Mouse (Mus musculus) embryo, embryonic 10.5 days (tissue): ENCODE data around the gene Tfr2.

Experiments used
- DNase-seq: peaks from one replicate; pipeline ENCODE4 v3.0.0-alpha.2; 2015; ENCODE audit warnings: low spot score

Gene Tfr2

DNA sequence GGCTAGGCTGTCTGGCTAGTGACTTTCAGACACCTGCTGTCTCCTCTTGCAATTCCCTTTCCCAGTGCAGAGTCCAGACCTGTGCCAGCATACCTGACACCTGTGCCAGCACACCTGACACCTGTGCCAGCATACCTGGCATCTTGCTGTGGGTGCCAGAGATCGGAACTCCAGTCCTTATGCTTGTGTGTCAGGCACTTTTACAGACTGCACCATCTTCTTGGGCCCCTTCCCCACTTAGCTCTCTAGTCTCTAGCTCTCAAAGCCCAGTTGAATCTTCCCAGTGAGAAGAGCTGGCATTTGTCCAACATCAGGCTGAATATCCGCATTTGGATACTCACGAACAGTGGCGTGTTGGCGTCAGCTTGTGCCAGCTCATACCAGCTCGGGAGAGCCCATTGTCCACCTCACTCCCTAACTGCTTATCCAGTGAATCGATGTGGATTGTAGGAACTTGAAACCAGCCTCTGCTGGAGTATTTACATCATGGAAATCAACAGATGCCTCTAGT, 30.3 kb upstream of the Tfr2 start:
- no peak for DNase-seq

DNA sequence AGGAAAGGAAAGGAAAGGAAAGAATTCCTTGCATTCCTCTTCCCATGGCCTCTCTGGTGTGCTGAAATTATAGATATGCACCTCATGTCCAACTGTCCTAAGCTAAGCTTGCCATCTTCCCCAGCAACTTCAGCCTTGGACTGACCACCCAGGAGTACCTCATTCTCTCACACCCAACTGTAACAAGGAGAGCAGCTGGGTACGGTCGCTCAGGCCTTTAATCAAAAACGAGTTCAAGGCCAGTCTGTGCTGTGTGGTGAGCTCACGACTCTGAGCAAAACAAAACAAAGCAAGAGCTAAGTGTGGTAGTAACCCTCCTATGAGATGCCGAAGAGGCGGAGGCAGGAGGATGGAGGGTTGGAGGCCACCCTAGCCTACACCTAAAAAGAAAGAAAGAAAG, 28.6 kb upstream of the Tfr2 start:
- DNase-seq, result no peak

DNA sequence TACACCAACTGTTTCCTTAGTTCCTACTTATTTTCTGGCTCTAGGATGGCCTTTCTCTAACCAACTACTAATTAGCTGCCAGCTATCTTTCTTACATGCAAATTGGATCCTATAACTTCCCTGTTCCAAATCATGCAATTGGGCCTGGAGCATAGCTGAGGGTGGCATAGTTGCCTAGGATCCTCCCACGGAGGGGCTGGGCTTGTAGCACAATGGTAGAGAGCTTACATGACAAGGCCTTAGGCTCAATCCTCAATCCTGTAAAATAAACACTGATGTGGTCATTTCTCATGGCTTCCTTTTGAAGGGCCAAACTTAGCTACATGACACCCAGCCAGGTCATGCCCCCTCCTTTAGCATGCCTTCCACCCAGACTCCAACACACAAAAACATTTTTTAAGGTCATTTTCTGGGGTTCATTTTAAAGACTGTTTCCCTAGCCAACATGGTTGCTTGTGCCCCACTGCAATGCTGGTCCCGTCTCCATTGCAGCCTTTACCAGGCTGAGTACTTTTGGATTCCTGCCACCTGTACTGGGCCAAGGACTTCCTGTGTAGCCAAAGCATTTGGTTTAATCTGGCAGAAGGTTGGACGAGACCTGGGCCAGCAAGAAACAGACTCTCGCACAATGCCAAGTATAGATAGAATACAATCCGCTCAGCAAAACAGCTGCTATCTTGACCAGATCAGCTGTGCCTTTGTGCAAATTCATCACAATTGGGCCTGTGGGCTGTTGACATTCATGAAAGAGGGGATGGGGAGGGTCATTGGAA, 27.7 kb upstream of the Tfr2 start:
- DNase-seq, result no peak

DNA sequence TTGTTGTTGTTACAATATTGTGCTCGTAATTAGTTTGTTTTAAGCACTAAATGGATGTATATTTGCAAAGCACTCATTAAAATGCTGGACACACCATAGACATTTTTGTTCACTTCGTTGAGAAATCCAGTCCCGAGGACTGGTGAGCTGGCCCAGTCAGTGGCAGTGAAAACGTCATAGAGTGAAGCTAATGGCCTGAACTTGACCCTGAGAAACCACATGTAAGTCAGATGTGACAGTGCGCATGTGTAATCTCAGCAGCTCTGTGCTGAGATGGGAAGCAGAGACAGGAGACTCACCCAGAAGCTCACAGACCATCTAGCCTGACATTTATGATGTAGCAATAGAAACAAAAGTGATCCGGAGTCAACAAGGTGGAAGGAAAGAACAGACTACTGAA, 24.7 kb upstream of the Tfr2 start:
- DNase-seq, result no peak

DNA sequence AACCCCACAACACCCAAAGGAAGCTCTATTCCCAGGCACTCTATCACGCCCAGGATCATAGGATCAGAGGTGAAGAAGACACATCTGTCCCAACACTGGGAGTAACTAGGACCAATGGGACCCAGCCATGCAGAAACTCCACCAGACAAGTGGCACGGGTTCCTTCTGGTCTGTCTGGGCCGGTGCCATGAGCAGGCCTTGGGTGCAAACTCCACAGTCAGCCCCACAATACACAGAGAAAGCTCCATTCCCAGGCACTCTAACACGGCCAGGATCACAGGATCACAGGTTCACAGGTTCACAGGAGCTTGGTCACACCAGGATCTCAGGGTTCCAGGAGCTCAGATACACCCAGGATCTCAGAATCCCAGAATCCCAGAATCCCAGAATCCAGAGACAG, 24.0 kb upstream of the Tfr2 start:
- DNase-seq, result no peak

DNA sequence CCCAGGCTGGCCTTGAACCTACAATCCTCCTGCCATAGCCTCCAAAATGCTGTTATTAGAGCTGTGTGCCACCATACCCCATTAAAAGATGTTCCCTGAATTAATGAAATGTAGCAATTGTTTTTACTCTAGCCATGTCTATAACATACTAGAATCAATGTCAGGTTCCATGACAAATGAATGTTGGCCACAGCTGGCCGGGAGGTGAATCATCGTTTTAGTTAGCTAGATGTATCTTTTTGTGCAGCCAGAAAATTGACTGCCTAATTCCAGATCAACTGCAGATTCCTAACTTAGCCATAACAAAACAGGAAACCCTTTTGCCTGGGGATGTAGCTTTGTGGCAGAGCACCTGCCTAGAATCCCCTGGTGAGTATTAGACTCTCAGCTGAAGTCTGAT, 19.8 kb upstream of the Tfr2 start:
- DNase-seq, result no peak

DNA sequence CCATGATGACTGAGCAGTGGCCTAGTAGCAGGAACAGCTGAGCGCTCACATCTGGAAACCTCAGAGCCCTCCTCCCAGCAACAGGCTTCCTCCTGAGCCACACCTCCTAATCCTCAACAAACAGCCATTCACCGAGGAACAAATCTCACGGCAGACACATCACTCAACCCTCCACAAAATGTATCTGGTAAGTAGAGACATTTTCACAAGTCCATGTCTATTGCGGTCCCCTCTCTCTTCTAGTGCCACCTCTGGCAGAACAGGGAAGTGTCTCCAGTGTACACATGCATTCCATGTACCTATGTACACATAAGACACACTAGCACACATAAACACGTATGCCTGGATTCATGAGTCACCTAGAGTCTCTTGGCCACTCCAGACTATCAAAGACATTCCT, 18.5 kb upstream of the Tfr2 start:
- DNase-seq, result no peak

DNA sequence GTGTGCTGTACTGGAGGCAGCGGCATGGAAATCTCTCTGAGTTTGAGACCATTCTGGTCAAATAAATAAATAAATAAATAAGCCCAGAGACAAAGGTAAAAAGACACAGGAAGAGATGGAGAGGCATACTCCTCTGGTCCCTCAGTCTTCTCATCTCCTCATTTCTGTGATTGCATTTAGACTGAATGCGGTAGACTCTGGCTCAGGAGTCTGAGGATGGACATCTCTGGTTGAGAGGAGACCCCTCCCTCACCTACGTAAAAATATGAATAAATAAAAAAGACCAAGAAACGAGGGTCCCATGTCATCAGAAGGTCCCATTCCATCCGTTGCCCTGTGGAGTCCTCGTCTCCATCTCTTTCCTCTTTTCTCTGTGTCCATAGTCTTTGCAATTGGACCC, 16.6 kb upstream of the Tfr2 start:
- DNase-seq, result no peak

DNA sequence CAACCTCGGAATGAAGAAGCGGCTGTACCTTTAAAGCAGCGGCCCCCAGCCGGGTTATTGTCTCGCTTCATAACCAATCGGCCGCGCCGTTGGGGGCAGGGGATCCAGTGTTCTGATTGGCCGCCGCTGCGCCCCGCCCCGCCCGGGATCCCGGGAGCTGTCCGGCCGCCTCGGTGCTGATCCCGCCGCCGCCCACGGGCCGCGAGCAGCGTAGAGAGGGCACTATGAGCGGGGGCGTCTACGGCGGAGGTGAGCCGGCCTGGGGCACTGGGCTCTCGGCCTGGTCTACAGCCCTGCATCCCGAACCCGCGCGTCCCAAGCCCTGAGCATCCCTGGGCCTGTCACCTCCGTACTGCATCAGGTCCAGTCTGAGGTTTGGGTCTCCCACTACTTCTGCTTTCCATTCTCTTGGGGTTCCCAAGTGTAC, 16.2 kb upstream of the Tfr2 start, which contains the start of gene Actl6b:
Actl6b (plus strand) TSS at position 107 of the 427 bp plus-strand sequence.
- peak; percentile 87 for DNase-seq

DNA sequence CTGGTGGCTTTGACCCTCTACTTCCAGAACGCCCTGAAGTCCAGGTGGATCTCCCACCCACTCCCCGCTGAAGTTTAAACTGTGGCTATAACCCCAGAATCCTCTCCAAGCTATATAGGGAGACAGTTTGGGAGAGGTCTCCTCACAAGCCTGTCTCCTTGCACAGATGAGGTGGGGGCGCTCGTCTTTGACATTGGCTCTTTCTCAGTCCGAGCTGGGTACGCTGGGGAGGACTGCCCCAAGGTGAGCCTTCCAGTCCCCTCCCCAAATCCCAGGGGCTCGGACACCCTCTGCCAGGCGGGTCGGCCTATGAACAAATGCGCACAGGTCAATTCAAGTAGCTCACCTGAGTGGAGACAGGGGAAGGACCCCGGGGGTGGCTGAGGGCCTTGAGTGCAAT, 15.7 kb upstream of the Tfr2 start:
- DNase-seq, result no peak

DNA sequence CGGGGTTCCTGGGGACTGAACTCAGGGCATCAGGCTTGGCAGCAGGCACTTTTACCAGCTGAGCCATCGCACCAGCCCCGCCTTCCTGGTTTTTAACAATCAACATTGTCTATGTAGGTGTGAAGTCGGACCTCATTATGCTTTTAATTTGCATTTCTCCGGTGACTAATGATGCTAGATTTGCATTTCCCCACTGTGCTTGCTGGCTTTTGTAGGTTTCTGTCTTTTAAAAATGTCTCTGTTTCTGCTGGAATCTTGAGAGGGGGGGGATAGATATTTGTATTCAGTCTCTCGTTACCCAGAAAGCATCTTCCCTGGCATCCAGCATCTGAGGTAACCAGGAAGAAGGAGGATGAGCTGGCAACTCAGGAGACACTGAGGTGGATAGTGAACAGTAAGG, 8.1 kb upstream of the Tfr2 start:
- no peak for DNase-seq

DNA sequence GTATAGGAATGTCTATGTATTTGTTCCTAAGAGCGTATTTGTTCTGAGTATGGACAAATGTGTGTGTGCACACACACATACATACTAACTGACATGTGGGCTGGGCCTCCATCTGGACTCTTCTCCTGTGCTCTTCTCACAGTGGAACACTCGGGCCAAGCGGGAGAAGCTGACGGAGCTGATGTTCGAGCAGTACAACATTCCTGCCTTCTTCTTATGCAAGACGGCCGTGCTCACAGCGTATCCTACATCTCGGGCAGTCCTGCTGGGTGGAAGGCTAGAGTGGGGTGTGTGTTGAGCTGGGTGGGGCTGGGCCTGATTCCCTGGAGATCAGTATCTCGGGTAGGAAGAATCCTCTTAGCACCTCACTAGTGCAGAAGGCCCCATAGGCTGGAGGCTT, 6.7 kb upstream of the Tfr2 start:
- no peak for DNase-seq

DNA sequence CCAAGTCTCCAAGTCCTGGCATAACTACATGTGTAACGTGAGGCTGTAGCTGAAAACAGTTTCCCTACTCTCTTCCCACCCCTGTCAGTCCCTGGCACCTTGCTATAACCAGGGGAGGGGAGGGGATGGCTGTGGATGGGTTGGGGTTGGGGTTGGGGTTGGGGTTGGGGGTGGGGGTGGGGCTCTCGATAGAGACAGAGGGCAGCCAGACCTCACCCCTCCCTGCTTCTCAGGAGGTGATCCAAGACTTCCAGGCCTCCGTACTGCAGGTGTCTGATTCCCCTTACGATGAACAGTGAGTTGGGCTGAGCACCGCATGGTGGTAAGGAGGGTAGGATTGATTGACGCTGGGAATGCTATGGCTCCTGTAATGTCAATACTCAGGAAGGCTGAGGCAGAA, 3.9 kb upstream of the Tfr2 start:
- no peak for DNase-seq

DNA sequence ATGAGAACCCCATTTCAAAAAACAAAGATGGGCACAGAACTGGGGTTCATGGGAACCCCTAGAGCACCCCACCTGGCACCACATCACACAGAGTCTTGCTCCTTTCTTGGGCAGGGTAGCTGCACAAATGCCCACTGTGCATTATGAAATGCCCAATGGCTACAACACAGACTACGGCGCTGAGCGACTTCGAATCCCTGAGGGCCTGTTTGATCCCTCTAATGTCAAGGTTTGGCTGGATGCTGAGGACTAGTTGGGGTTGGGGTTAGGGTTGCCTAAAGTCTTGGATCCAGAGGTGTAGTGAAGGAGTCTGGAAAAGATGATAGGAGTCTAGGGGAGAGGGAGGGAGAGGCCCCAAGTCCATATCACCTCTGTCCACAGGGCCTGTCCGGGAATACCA, 3.2 kb upstream of the Tfr2 start:
- no peak for DNase-seq

DNA sequence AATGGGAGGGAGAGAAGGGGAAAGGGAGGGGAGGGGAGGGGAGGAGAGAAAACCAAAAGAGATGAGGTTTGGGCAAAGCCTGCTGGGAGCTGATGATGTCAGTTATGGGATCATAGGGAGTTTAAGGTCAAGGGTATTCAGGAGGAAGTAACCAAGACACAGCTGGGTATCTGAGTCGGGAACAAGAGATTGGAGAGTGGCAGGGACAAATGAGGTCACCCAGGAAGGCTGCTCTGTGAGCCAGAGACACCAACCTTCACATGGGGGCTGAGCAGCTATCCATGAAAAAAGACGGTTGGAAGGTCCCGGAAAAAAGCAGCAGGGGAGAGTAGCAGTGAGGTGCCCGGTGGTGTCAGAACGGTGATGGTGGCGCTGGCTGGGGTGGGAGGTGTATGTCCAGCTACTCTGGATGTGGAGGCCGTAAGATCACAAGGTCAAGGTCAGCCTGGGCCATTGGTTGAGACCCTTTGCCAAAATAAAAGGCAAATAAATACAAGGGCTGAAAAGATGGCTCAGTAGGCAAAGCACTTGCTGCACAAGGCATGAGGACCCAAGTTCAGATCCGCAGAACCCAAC, 1.3 kb upstream of the Tfr2 start:
- DNase-seq, result no peak

DNA sequence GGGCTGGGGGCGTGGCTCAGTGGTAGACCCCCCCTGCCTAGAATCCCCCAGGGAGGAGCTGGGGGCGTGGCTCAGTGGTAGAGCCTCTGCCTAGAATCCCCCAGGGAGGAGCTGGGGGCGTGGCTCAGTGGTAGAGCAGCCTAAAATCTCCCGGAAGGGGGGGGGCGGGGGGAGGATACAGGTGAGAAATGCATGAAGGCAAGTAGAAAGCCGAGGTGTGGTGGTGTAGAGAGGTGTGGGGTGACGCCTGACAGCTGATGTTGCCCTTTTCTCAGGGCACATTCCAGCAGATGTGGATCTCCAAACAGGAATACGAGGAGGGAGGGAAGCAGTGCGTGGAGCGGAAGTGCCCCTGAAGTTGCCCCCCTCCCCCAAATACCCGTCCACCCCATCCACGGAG, 609 bp upstream of the Tfr2 start:
- DNase-seq, result no peak

DNA sequence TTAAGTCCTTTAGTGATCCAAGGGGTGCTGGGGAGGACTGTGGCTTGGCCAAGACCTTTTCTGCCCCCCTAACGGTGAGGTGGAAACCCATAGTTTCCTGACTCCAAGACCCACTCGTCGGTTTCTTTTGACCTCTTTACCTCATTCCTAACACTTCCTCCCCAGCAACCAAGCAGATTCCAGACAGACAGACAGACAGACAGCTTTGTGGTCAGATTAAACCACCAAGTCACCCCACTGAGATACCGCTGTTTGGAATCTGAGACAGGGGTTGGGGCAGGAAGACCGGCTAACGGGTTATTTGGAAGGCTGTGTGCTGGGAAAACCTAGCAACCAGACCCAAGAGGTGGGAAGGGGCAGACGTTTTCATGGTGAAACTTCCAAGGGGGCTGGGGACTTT, 541 bp downstream of the Tfr2 start:
- DNase-seq, result no peak

DNA sequence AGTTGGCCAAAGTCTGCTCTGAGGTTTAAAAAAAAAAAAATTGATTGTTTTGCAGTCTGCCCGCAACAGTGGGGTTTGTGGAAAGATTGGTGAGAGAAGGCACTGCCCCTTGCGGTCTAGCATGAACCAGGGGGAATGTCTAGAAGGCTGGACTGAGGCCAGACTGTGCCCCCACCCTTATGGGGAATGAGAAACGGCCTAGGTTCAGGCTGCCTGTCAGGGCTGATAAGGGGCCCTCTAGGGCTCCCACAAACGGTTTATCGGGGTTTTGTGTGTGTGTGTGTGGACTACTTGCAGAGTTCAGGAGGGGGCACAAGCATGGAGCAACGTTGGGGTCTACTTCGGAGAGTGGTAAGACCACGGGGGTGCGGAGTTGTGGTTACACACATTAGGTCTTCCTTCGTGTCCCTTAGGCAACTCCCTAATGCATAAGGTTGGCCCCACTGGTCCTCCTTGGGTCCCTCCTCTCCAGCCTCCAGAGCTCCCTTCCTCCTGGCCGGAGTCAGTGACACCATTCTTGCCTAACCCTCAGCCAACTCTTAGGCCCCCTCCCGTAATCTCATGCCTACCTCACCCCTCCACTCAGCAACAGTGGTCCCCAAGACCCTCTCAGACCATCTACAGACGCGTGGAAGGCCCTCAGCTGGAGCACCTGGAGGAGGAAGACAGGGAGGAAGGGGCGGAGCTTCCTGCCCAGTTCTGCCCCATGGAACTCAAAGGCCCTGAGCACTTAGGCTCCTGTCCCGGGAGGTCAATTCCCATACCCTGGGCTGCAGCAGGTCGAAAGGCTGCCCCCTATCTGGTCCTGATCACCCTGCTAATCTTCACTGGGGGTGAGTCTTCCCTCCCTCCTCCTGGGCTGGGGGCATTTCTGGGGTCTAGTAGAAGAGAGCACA, 1.3 kb downstream of the Tfr2 start:
- DNase-seq, result no peak

DNA sequence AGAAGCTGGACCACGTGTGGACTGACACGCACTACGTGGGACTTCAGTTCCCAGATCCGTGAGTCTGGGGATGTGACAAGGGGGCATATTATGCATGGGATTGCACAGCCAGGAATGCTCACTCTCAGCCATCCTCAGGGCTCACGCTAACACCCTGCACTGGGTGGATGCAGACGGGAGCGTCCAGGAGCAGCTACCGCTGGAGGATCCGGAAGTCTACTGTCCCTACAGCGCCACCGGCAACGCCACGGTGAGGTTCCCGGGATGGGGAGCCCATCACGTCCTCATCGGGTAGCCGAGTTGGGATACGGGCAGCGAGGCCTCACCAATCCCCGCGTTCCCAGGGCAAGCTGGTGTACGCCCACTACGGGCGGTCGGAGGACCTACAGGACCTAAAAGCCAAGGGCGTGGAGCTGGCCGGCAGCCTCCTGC, 4.8 kb downstream of the Tfr2 start:
- DNase-seq, result peak; percentile 69

DNA sequence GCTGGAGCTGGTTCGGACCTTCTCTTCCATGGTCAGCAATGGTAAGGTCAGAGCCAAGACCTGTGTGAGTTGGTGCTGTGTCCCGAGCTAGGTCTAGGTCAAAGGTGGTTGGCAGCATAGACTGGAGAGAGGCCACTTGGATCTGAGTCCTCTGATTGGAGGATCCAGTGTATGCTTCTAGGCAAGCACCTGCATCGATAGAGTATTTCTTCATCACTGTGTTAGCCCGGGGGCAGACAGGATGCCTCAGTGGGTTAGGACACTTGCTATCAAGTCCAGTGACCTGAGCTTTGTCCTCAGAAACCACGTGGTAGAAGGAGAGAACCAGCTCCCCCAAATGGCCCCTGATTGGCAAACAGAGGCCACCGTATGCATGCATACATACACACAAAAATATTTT, 10.6 kb downstream of the Tfr2 start:
- no peak for DNase-seq

DNA sequence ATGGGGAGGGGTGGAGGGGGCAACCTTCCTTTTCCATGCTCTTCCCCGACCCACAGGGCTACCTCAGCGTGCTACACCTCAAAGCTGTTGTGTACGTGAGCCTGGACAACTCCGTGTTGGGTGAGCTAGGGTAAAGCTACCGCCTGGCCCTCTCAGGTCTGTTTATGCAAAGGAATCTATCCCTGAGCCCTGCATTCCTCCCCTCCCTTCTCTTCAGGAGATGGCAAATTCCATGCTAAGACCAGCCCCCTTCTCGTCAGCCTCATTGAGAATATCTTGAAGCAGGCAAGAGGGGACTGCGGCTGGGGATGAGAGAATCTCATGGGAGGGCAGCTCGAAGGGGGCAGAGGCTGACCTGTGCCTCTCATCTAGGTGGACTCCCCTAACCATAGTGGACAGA, 13.1 kb downstream of the Tfr2 start:
- DNase-seq, result peak; percentile 18

DNA sequence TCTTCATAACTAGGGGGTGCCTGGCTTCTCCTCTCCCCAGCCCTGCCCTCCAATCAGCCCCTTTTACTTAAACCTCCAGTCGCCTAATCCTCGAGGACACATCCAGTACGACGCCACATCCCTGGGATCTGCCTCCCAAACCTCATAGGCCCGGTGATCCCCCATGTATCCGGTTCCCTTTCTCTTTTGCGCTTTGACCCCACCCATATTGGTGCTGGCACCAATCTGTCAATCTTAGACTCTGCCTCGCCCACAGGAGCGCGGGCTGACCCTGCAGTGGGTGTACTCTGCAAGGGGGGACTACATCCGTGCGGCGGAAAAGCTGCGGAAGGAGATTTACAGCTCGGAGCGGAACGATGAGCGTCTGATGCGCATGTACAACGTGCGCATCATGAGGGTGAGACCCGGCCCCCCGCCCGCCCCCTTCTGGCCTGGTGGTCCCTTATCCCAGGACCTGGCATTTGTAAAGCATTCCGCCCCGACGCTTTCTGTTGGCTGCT, 14.1 kb downstream of the Tfr2 start:
- DNase-seq, result peak; percentile 67

DNA sequence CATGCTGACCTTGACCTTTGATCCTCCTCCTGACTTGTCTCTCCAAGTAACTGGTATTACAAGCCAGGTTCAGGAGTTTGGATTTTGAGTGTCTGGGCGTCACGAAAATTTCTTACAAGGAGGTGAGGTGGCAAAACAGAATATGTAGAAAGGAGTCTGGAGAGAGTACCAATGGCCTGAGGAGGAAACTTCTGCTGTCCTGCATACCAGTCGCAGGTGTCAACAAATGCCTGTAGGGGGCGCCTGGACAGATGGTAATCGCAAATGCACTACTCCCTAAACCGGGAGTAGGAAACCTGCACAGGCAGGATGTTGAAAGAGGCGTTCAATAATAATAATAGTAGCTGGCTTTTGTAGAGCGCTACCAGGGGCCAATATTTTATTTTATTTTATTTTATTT, 15.3 kb downstream of the Tfr2 start:
- DNase-seq, result peak; percentile 79
